Mouse (Mus musculus) Patski (cell line): ENCODE measurements around the gene Gm20425. TPM values are rescaled to one million over a fixed set of nuclear protein-coding genes. Genes with fewer than 3 reads are reported as not detected.

Experiments used
- ATAC-seq: fragments of 100-300 bp; one replicate; pipeline ENCODE4 v1.8.0; 2021
- CTCF ChIA-PET: fragments of 350-600 bp; sonication (Branson Sonifier 250); formaldehyde crosslinking; loops from one replicate; lab custom pipeline; 2022; ENCODE audit warnings: inconsistent platforms; lab: Charles Lee
- POLR2A ChIA-PET: fragments of 350-600 bp; sonication (Branson Sonifier 250); formaldehyde crosslinking; loops from one replicate; lab custom pipeline; 2022; ENCODE audit warnings: antibody characterized with exemption, inconsistent platforms; lab: Charles Lee
- DNase-seq: peaks from one replicate; pipeline ENCODE4 v3.0.0-alpha.2; 2011; ENCODE audit warnings: low read depth, low spot score
- H3K27me3 ChIP-seq: fragments of 371-371 bp; one replicate; pipeline ENCODE4 v1.5.1; 2021
- CTCF ChIP-seq: fragments of 100-300 bp; IDR thresholded peaks from one replicate; pipeline ENCODE4 v1.5.1; 2021
- in situ Hi-C: fragments of 300-500 bp; cut with MboI; formaldehyde crosslinking; loops from 3 replicates; pipeline ENCODE4 v1.11.1; 2018; ENCODE audit warnings: low pct_unique_long_range_greater_than_20kb, mixed read lengths
- polyA plus RNA-seq: library from polyadenylated mRNA; unstranded; gene quantifications from one replicate; pipeline ENCODE4 v1.2.3, GENCODE M21; 2021

Gene Gm20425
- polyA plus RNA-seq, result not detected

DNA sequence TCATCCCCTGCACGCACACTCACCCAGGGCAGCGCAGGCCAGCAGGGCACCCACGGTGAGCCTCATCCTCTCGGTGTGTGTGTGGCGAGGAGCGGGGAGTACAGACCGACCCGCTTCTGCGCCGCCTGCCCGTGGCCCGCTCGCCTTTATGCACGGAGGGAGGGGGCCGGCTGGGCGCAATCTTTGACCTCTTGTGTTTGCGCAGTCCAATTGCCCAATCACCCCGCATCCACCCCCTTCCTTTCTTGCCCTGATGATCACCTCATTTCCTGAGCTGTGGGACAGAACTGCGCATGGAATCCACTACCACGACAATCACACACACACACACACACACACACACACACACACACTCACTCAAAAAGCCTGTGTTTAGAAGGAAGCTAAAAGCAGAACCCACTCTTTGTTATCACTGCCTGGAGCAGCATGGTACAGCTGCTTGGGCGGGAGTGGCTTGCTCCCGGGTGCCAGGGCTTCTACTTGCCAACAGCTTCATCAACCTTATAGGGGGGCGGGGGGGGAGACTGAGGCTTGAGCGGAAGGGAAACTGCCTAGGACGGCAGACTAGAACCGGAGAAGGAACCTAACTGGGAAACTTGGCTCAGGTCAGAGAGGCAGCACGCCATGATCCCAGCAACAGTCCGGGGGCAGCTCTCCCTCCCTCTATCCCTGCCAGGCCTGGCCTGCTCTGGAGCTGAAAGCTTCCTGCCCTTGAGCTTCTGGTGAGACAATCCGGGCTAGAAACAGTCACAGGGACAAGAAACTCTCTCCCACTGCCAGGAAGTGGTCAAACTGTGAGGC, at the start of gene Gm20425, which contains the start of gene Trf:
Gene Gm20425 (minus strand): TSS at position 157 of the 801 bp plus-strand sequence.
Gene Trf (minus strand): TSS at position 294 of the 801 bp plus-strand sequence.
- ChIA-PET POLR2A (no interaction called here), CTCF (no interaction called here)
- TF ChIP-seq CTCF, result no peak
- in situ Hi-C loops, result no loop called here
- no peak for ATAC-seq
- peaks cover 11% of the 10 kb centered on the region for H3K27me3 ChIP-seq
- no peak for DNase-seq

- ChIA-PET POLR2A (no interaction called here), CTCF (interaction anchor here (0.6 kb wide), 1 partner anchor 10 kb away, joined by 3 read pairs; no protein-coding TSS in a partner anchor)
- peaks cover 6% of the 10 kb centered on the region for H3K27me3 ChIP-seq
- in situ Hi-C loops, result no loop called here
- ATAC-seq, result no peak
- TF ChIP-seq CTCF, result no peak
- DNase-seq, result no peak
Observed at GRCm38 (mm10) chr9:103276876-103277275, 46.8 kb upstream of the Gm20425 start.

DNA sequence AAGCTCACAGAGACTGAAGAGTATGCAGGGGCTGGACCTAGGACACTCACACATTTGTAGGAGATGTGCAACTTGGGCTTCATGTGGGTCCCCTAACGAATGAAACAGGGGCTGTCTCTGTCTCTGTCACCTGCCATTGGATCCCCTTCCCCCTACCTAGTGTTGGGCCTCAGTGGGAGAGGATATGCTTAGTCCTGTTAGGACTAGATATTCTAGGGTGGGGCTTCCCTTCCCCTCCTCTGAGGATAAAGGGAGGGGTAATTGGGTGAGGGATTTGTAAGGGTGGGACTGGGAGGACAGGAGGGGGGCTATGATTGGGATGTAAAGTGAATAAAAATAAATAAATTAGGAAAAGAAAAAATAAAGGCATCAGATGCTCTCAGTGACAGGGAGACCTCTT, 45.6 kb upstream of the Gm20425 start:
- in situ Hi-C loops, result no loop called here
- DNase-seq, result no peak
- ChIA-PET CTCF (no interaction called here), POLR2A (no interaction called here)
- no peak for TF ChIP-seq CTCF
- ATAC-seq, result no peak
- peaks cover 9% of the 10 kb centered on the region for H3K27me3 ChIP-seq

DNA sequence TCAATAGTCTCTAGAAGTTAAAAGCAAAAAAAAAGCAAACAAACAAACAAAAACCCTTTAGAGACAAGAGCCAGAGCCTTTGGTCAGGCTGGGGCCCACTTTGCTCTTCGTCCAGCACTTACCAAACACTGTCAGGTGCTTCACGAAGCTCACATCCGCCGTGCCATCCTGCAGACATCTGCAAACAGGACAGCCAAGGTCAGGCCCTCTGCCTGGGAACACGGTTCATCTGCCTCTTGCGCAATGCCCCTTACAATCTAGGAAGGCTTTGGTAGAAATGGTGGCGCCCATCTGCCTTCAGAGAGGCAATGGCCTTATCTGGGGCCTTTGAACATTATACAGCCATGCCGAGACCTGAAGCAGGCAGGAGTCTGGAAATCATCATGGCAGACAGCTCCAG, 44.7 kb upstream of the Gm20425 start:
- no peak for TF ChIP-seq CTCF
- CTCF ChIA-PET, result no interaction called here

DNA sequence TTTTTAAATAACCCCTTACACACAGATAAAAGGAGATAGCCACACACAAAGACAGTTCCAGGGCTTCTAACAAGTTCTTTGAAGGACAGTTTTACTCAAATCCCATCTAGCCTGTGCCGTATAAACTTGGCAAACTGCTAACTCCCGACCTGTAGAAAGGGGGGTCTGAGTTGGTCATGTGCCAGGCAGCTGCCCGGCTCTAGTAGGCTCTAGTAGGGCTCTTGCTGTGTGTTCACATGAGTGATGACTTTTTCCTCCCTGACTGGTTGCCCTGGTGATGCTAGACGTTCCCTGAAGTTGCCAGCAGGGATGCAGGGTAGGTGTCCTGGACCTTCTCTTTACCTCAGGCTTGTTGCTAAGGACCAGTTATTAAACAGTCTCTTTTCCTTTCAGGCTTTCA, 41.0 kb upstream of the Gm20425 start:
- DNase-seq, result no peak
- ChIA-PET POLR2A (no interaction called here), CTCF (no interaction called here)
- TF ChIP-seq CTCF, result no peak
- peaks cover 25% of the 10 kb centered on the region for H3K27me3 ChIP-seq
- no peak for ATAC-seq
- in situ Hi-C loops, result no loop called here

More for the DNA sequence above, 44.7 kb upstream of the Gm20425 start:
- POLR2A ChIA-PET, result no interaction called here
- peaks cover 12% of the 10 kb centered on the region for H3K27me3 ChIP-seq
- no peak for DNase-seq
- ATAC-seq, result no peak
- in situ Hi-C loops, result no loop called here

DNA sequence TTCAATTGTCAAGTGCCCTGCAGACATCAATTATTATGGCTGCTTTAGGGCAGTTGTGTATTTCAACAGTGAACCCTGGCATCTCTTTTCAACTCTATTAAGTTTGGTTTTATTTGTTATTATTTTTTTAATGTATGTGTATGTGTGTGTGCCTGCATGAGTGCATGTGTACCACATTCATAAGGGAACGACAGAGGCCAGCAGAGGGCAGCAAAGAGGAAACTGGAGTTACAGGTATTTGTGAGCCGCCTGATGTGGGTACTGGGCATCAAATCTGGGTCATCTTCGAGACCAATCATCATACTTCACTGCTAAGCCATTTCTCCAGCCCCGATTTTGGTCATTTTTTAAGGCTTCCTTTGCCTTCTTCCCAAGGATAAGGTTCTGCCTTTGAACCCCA, 35.7 kb upstream of the Gm20425 start:
- TF ChIP-seq CTCF, result no peak
- no peak for DNase-seq
- ATAC-seq, result no peak
- ChIA-PET CTCF (no interaction called here), POLR2A (no interaction called here)
- H3K27me3 ChIP-seq, result peaks cover 37% of the 10 kb centered on the region
- in situ Hi-C loops, result no loop called here

DNA sequence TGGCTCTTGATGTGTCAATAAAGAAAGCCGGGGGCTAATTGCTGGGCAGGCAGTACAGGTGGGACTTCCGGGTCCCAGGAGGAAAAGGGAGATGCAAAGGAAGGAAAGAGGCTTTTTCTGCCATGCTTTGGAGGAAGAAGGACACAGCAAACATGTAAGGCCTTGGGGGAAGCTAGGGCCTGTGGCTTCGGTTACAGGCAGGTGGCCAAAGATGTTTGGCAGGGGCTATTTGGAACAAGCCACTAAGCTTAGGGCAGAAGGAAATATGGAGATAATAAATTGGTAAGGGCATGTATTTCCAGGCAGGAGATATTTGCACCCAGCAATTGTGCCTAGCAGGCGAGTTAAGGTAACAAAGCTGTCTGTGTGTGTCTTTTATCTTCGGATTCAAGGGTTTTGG, 22.8 kb upstream of the Gm20425 start:
- in situ Hi-C loops, result no loop called here
- no peak for DNase-seq
- TF ChIP-seq CTCF, result no peak
- CTCF ChIA-PET, result no interaction called here
- peaks cover 29% of the 10 kb centered on the region for H3K27me3 ChIP-seq
- ATAC-seq, result no peak
- POLR2A ChIA-PET, result no interaction called here

GRCm38 (mm10) chr9:103248618-103249017, 18.5 kb upstream of the Gm20425 start:
- in situ Hi-C loops, result no loop called here
- ChIA-PET CTCF (no interaction called here), POLR2A (no interaction called here)
- peaks cover 31% of the 10 kb centered on the region for H3K27me3 ChIP-seq
- TF ChIP-seq CTCF, result no peak
- ATAC-seq (no peak), DNase-seq (no peak)

- H3K27me3 ChIP-seq, result peaks cover 35% of the 10 kb centered on the region
- ATAC-seq (no peak), DNase-seq (no peak)
- ChIA-PET POLR2A (no interaction called here), CTCF (no interaction called here)
- no peak for TF ChIP-seq CTCF
- in situ Hi-C loops, result no loop called here
Observed at GRCm38 (mm10) chr9:103246526-103247168, 16.5 kb upstream of the Gm20425 start.

DNA sequence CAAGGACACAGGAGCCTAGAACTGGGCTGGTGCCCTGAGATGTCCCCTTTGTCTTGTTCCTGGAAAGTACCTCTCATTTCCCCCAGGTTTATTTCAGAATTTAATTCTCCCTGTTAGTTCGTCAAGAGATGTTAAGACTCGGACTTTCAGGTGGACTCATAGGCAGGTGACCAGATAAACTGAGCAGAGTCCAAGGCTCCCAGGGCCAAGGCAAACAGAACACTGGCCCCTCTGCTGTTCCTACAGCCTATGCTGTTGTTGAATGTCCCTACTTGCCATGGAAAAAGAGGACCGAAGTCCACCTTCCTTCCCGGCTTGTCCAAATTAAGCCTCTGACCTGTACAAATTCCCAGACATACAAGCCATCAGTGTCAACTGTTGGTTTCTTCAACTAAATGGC, 13.5 kb upstream of the Gm20425 start:
- peaks cover 35% of the 10 kb centered on the region for H3K27me3 ChIP-seq
- ATAC-seq (no peak), DNase-seq (no peak)
- TF ChIP-seq CTCF, result no peak
- POLR2A ChIA-PET, result no interaction called here
- in situ Hi-C loops, result no loop called here
- CTCF ChIA-PET, result no interaction called here

GRCm38 (mm10) chr9:103241206-103241605, 11.1 kb upstream of the Gm20425 start:
- in situ Hi-C loops, result no loop called here
- H3K27me3 ChIP-seq, result peaks cover 40% of the 10 kb centered on the region
- ChIA-PET CTCF (interaction anchor here (1.4 kb wide), 1 partner anchor 10 kb away, joined by 3 read pairs; no protein-coding TSS in a partner anchor), POLR2A (no interaction called here)
- ATAC-seq, result no peak
- no peak for TF ChIP-seq CTCF
- DNase-seq, result no peak
